Mouse (Mus musculus): ENCODE measurements at regions not wholly inside any gene's neighbourhood (a gene's known extent, or its start where the extent isn't known, plus 50 kb on each side); places are given as distances from the start of the nearest gene placed in this dataset.

- no peak for DNase-seq (ENCODE audit: inconsistent age in 2 of 2, low spot score in 1 of 2)
Measured at GRCm38 (mm10) chr10:45009676-45010075, 57.3 kb upstream of the Prep start.

GRCm38 (mm10) chr10:45009235-45009634 is 57.8 kb upstream of the Prep start:
- DNase-seq (ENCODE audit: inconsistent age in 2 of 2, low spot score in 1 of 2) = no peak

GRCm38 (mm10) chr10:45004037-45004653 is 62.9 kb upstream of the Prep start:
- no peak for DNase-seq (ENCODE audit: inconsistent age in 2 of 2, low spot score in 1 of 2)

- DNase-seq (ENCODE audit: inconsistent age in 2 of 2, low spot score in 1 of 2) = peak in 1 of 2 experiments; percentile 57
Measured at GRCm38 (mm10) chr10:45003344-45003681, 63.7 kb upstream of the Prep start.

- DNase-seq (ENCODE audit: inconsistent age in 2 of 2, low spot score in 1 of 2) = peak; percentile 20 to 63
Measured at GRCm38 (mm10) chr10:45002637-45003343, 64.2 kb upstream of the Prep start.

GRCm38 (mm10) chr10:45000873-45001859 is 65.8 kb upstream of the Prep start:
- DNase-seq (ENCODE audit: inconsistent age in 2 of 2, low spot score in 1 of 2) = peak; percentile 29 to 90

- DNase-seq (ENCODE audit: inconsistent age in 2 of 2, low spot score in 1 of 2) = peak in 1 of 2 experiments; percentile 62
Measured at GRCm38 (mm10) chr10:45000027-45000840, 66.8 kb upstream of the Prep start.

GRCm38 (mm10) chr10:44997906-44998289 is 69.1 kb upstream of the Prep start:
- DNase-seq (ENCODE audit: inconsistent age in 2 of 2, low spot score in 1 of 2) = no peak

- peak; percentile 38 to 79 for DNase-seq (ENCODE audit: inconsistent age in 2 of 2, low spot score in 1 of 2)
Measured at GRCm38 (mm10) chr10:44997184-44997905, 69.7 kb upstream of the Prep start.

GRCm38 (mm10) chr10:44995756-44996155 is 71.2 kb upstream of the Prep start:
- no peak for DNase-seq (ENCODE audit: inconsistent age in 2 of 2, low spot score in 1 of 2)

- DNase-seq (ENCODE audit: inconsistent age in 2 of 2, low spot score in 1 of 2) = peak; percentile 17 to 60
Measured at GRCm38 (mm10) chr10:44994385-44995281, 72.4 kb upstream of the Prep start.

- no peak for DNase-seq (ENCODE audit: inconsistent age in 2 of 2, low spot score in 1 of 2)
Measured at GRCm38 (mm10) chr10:44993470-44994260, 73.3 kb upstream of the Prep start.

GRCm38 (mm10) chr10:44989539-44989938 is 77.5 kb upstream of the Prep start:
- no peak for DNase-seq (ENCODE audit: inconsistent age in 2 of 2, low spot score in 1 of 2)

GRCm38 (mm10) chr10:44988756-44989155 is 78.2 kb upstream of the Prep start:
- DNase-seq (ENCODE audit: inconsistent age in 2 of 2, low spot score in 1 of 2) = no peak

- DNase-seq (ENCODE audit: inconsistent age in 2 of 2, low spot score in 1 of 2) = no peak
Measured at GRCm38 (mm10) chr10:44987615-44988014, 79.4 kb upstream of the Prep start.

- no peak for DNase-seq (ENCODE audit: inconsistent age in 2 of 2, low spot score in 1 of 2)
Measured at GRCm38 (mm10) chr10:44981913-44982312, 85.1 kb upstream of the Prep start.

GRCm38 (mm10) chr10:44976815-44977214 is 90.2 kb upstream of the Prep start:
- DNase-seq (ENCODE audit: inconsistent age in 2 of 2, low spot score in 1 of 2) = no peak

GRCm38 (mm10) chr10:44971911-44972310 is 95.1 kb upstream of the Prep start:
- DNase-seq (ENCODE audit: inconsistent age in 2 of 2, low spot score in 1 of 2) = peak; percentile 14 to 55

Measured in adrenal gland, adult (tissue).